Mouse (Mus musculus) kidney, adult 2 months (tissue): ENCODE measurements at regions not wholly inside any gene's neighbourhood (a gene's known extent, or its start where the extent isn't known, plus 50 kb on each side); places are given as distances from the start of the nearest gene placed in this dataset.

ENCODE experiments used
- CTCF ChIP-seq: fragments of 200-500 bp; conservative IDR thresholded peaks from 2 replicates; pipeline ENCODE4 v1.5.1; 2011; ENCODE audit warnings: low read depth, mild to moderate bottlenecking, control low read depth, low read length, moderate library complexity, mixed read lengths; ENCODE audit not compliant: insufficient read depth, insufficient read length
- POLR2A ChIP-seq: fragments of 200-500 bp; IDR thresholded peaks from one replicate; pipeline ENCODE4 v1.6.1; 2011; ENCODE audit warnings: low read depth, low read length, control low read depth

DNA sequence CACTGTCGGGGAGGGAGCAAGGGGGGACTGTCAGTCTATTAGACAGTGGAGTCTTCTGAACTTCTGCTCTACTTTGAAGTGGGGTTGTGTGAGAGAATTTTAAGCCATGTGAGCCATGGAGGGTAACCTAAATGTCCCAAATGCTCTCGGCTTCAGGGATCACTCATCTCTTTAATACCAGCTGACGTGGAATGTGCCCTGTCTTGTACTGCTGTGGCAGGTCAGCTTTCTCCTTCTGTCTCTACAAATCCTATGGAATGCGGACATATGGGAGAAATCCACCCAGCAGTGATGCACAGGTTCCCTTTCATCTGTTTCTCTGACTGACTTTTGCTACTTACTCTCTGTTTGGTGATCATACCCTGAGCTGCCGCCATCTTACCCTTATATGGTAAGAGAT is 323.3 kb downstream of the Rnd3 start:
- TF ChIP-seq POLR2A (no peak), CTCF (no peak)
